Mouse (Mus musculus) small intestine, adult 2 months (tissue): ENCODE results near the gene Best1. TPM values are rescaled to one million over a fixed set of nuclear protein-coding genes. Genes with fewer than 3 reads are reported as not detected.

Experiments
- H3K27ac ChIP-seq: fragments of 200-500 bp; 2 replicates; pipeline ENCODE4 v1.5.1; 2012; ENCODE audit warnings: low read depth, low read length, control low read depth, inconsistent platforms; ENCODE audit not compliant: insufficient read depth
- H3K27me3 ChIP-seq: fragments of 200-500 bp; 2 replicates; pipeline ENCODE4 v1.6.1; 2012; ENCODE audit warnings: mild to moderate bottlenecking, moderate library complexity, low read length, inconsistent platforms; ENCODE audit not compliant: control insufficient read depth, insufficient read depth
- H3K36me3 ChIP-seq: fragments of 200-500 bp; 2 replicates; pipeline ENCODE4 v1.6.1; 2012; ENCODE audit warnings: mild to moderate bottlenecking, low read length, control low read depth, inconsistent platforms; ENCODE audit not compliant: control insufficient read depth, insufficient read depth
- H3K4me1 ChIP-seq: fragments of 200-500 bp; 2 replicates; pipeline ENCODE4 v1.6.1; 2012; ENCODE audit warnings: low read length, inconsistent platforms, mixed read lengths; ENCODE audit not compliant: control insufficient read depth, insufficient read depth, insufficient read length
- H3K4me3 ChIP-seq: fragments of 200-500 bp; 2 replicates; pipeline ENCODE4 v1.5.1; 2012; ENCODE audit warnings: low read depth, mild to moderate bottlenecking, control low read depth, inconsistent platforms, low read length, moderate library complexity
- CTCF ChIP-seq: fragments of 200-500 bp; IDR thresholded peaks from 2 replicates; pipeline ENCODE4 v1.5.1; 2012; ENCODE audit warnings: low read depth, mild to moderate bottlenecking, control low read depth, inconsistent platforms, low read length, moderate library complexity, mixed read lengths; ENCODE audit not compliant: insufficient replicate concordance, insufficient read length; ENCODE audit errors: extremely low read depth
- POLR2A ChIP-seq: fragments of 200-500 bp; IDR thresholded peaks from 2 replicates; pipeline ENCODE4 v1.6.1; 2012; ENCODE audit warnings: low read depth, mild to moderate bottlenecking, control low read depth, inconsistent platforms, low read length, moderate library complexity
- WGBS: fragments of 180-500 bp; shearing (Covaris S2); methylation state at CpG from one replicate; pipeline ENCODE4 v1.1.7; 2018; 5-methylcytosine and 5-hydroxymethylcytosine counted together
- polyA plus RNA-seq: library from polyadenylated mRNA; depleted of rRNA; stranded (reverse); fragments of >200 nt; gene quantifications from 2 replicates; pipeline ENCODE4 v1.2.3, GENCODE M21; 2012

The Best1 gene
- polyA plus RNA-seq, 1 experiment, result 0.09 TPM

GRCm38 (mm10) chr19:10016151-10016550 is 14.7 kb upstream of the Best1 start:
- Histone ChIP-seq H3K4me3 (no peak overlapping the region), H3K27me3 (no peaks in the 10 kb centered on the region), H3K4me1 (peaks cover 16% of the 10 kb centered on the region), H3K36me3 (no peaks in the 10 kb centered on the region), H3K27ac (no peak overlapping the region)
- no peak for TF ChIP-seq CTCF
- WGBS, result 92% methylated on average over 4 of the region's 4 CpGs

- TF ChIP-seq CTCF (no peak), POLR2A (no peak)
- Histone ChIP-seq H3K27ac (no peak overlapping the region), H3K4me3 (no peak overlapping the region), H3K36me3 (no peaks in the 10 kb centered on the region), H3K27me3 (no peaks in the 10 kb centered on the region), H3K4me1 (peaks cover 16% of the 10 kb centered on the region)
- WGBS, result 85% methylated on average over 4 of the region's 4 CpGs
These were observed 14.0 kb upstream of the Best1 start for GRCm38 (mm10) chr19:10015442-10015841.

GRCm38 (mm10) chr19:10014824-10015223 is 13.4 kb upstream of the Best1 start:
- TF ChIP-seq CTCF, result no peak
- TF ChIP-seq POLR2A, result no peak
- H3K4me1 ChIP-seq, result peaks cover 16% of the 10 kb centered on the region
- no peak overlapping the region for H3K4me3 ChIP-seq

GRCm38 (mm10) chr19:10013913-10014312 is 12.5 kb upstream of the Best1 start:
- Histone ChIP-seq H3K27me3 (no peaks in the 10 kb centered on the region), H3K4me3 (no peak overlapping the region), H3K27ac (no peak overlapping the region), H3K4me1 (peaks cover 16% of the 10 kb centered on the region), H3K36me3 (no peaks in the 10 kb centered on the region)
- 72% methylated on average over 5 of the region's 5 CpGs for WGBS
- TF ChIP-seq POLR2A (no peak), CTCF (no peak)

More at GRCm38 (mm10) chr19:10014824-10015223, 13.4 kb upstream of the Best1 start:
- Histone ChIP-seq H3K27ac (no peak overlapping the region), H3K36me3 (no peaks in the 10 kb centered on the region), H3K27me3 (no peaks in the 10 kb centered on the region)
- WGBS, result 37% methylated on average over 13 of the region's 13 CpGs

- no peak overlapping the region for H3K4me3 ChIP-seq
- 86% methylated on average over 3 of the region's 3 CpGs for WGBS
- H3K4me1 ChIP-seq, result peaks cover 14% of the 10 kb centered on the region
- H3K36me3 ChIP-seq, result no peaks in the 10 kb centered on the region
- TF ChIP-seq POLR2A (no peak), CTCF (no peak)
- no peaks in the 10 kb centered on the region for H3K27me3 ChIP-seq
- 0 out of 2 replicates have a peak overlapping the region, but pooled peaks have one; percentile 3 for H3K27ac ChIP-seq
These were observed 11.9 kb upstream of the Best1 start for GRCm38 (mm10) chr19:10013348-10013747.

GRCm38 (mm10) chr19:10012827-10013278 is 11.4 kb upstream of the Best1 start:
- Histone ChIP-seq H3K27ac (0 out of 2 replicates have a peak overlapping the region, but pooled peaks have one; percentile 17), H3K36me3 (no peaks in the 10 kb centered on the region), H3K27me3 (no peaks in the 10 kb centered on the region), H3K4me1 (peaks cover 12% of the 10 kb centered on the region), H3K4me3 (no peak overlapping the region)
- TF ChIP-seq POLR2A (no peak), CTCF (no peak)
- WGBS, result 57% methylated on average over 6 of the region's 6 CpGs

GRCm38 (mm10) chr19:10011408-10011807 is 10.0 kb upstream of the Best1 start:
- 54% methylated on average over 1 of the region's 1 CpGs for WGBS
- no peak overlapping the region for H3K4me3 ChIP-seq
- TF ChIP-seq CTCF, result no peak
- no peak for TF ChIP-seq POLR2A
- H3K27ac ChIP-seq, result no peak overlapping the region
- peaks cover 12% of the 10 kb centered on the region for H3K4me1 ChIP-seq
- H3K36me3 ChIP-seq, result no peaks in the 10 kb centered on the region
- no peaks in the 10 kb centered on the region for H3K27me3 ChIP-seq

GRCm38 (mm10) chr19:10003696-10004095 is 2.3 kb upstream of the Best1 start:
- no peaks in the 10 kb centered on the region for H3K27me3 ChIP-seq
- no peak overlapping the region for H3K27ac ChIP-seq
- no peaks in the 10 kb centered on the region for H3K36me3 ChIP-seq
- H3K4me3 ChIP-seq, result no peak overlapping the region
- 95% methylated on average over 1 of the region's 1 CpGs for WGBS
- no peak for TF ChIP-seq CTCF
- no peak for TF ChIP-seq POLR2A
- H3K4me1 ChIP-seq, result no peaks in the 10 kb centered on the region
